Mouse (Mus musculus): ENCODE results near the gene Kcnma1. TPM values are rescaled to one million over a fixed set of nuclear protein-coding genes. Genes with fewer than 3 reads are reported as not detected.

The Kcnma1 gene
- total and polyA plus RNA-seq, 2 experiments, result 0.18 TPM; not detected in 1

DNA sequence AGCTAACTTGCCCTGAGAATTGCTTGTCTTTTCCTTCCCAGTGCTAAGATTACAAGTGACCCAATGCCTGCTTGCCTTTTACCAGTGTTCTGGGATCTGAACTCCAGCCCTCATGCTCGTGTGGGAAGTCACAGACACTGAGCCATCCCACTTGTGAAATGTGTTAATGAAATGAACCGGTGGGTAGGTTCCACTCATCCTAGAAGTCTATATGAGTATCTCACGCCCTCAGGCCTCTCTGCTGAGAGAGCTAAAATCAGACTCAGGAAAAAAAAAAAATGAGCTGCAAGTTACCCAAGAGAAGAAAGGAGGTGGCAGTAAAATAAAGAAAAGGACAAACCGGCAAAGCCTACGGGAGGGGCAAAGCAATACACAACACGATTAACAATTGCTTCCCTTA, 295.6 kb downstream of the Kcnma1 start:
- H3K4me1 ChIP-seq (ENCODE audit: control insufficient read depth, insufficient read depth, low read length), result no peaks in the 10 kb centered on the region
- H3K36me3 ChIP-seq (ENCODE audit: control insufficient read depth, insufficient read depth, low read length), result no peaks in the 10 kb centered on the region
- H3K79me2 ChIP-seq (ENCODE audit: control insufficient read depth, insufficient read depth, low read length), result no peaks in the 10 kb centered on the region
- H3K27ac ChIP-seq (replicated peaks; ENCODE audit: insufficient read depth, low read depth, low read length), result no peak overlapping the region
- WGBS, result 74% methylated on average over 6 of the region's 6 CpGs
- TF ChIP-seq POLR2A (IDR thresholded peaks at IDR 0.05; ENCODE audit: extremely low read depth, insufficient read depth, low read length) (no peak), CTCF (IDR thresholded peaks at IDR 0.05; ENCODE audit: low read depth, low read length) (no peak)
- no peaks in the 10 kb centered on the region for H3K27me3 ChIP-seq (ENCODE audit: control insufficient read depth, insufficient read depth, low read length)
- H3K4me3 ChIP-seq (ENCODE audit: insufficient read depth, low read depth, low read length), result no peak overlapping the region
- H3K9ac ChIP-seq (ENCODE audit: low read depth, low read length), result no peak overlapping the region
- no peak for DNase-seq (ENCODE audit: extremely low read depth, low read depth, low spot score)

- Histone ChIP-seq H3K27ac (replicated peaks; ENCODE audit: insufficient read depth, low read depth, low read length) (no peak overlapping the region), H3K9ac (ENCODE audit: low read depth, low read length) (no peak overlapping the region), H3K4me1 (ENCODE audit: control insufficient read depth, insufficient read depth, low read length) (no peaks in the 10 kb centered on the region), H3K79me2 (ENCODE audit: control insufficient read depth, insufficient read depth, low read length) (no peaks in the 10 kb centered on the region), H3K36me3 (ENCODE audit: control insufficient read depth, insufficient read depth, low read length) (no peaks in the 10 kb centered on the region), H3K4me3 (ENCODE audit: insufficient read depth, low read depth, low read length) (no peak overlapping the region), H3K27me3 (ENCODE audit: control insufficient read depth, insufficient read depth, low read length) (no peaks in the 10 kb centered on the region)
- 88% methylated on average over 7 of the region's 7 CpGs for WGBS
- no peak for DNase-seq (ENCODE audit: extremely low read depth, low read depth, low spot score)
- TF ChIP-seq POLR2A (IDR thresholded peaks at IDR 0.05; ENCODE audit: extremely low read depth, insufficient read depth, low read length) (no peak), CTCF (IDR thresholded peaks at IDR 0.05; ENCODE audit: low read depth, low read length) (no peak)
Measured at GRCm38 (mm10) chr14:23714396-23715131, 299.7 kb downstream of the Kcnma1 start.

DNA sequence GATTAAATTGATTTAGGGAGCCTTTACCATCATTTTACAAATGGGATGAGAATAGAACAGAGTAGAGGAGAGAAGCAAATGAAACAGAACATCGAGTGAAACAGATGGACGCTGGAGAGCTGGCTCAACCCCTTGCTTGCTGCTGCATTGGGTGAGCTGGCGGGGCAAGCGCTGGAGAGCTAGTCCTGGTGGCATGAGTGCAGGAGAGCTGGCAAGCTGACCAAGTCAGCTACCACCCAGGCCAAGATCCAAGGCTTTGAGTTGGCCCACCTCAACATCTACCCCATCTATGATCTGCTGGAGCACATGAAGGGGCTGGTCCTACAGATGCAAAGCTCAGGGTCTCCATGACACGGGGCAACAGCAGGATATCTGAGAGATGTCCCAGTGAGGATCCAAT, 301.4 kb downstream of the Kcnma1 start:
- Histone ChIP-seq H3K27ac (replicated peaks; ENCODE audit: insufficient read depth, low read depth, low read length) (no peak overlapping the region), H3K4me3 (ENCODE audit: insufficient read depth, low read depth, low read length) (no peak overlapping the region), H3K27me3 (ENCODE audit: control insufficient read depth, insufficient read depth, low read length) (no peaks in the 10 kb centered on the region), H3K9ac (ENCODE audit: low read depth, low read length) (no peak overlapping the region), H3K4me1 (ENCODE audit: control insufficient read depth, insufficient read depth, low read length) (no peaks in the 10 kb centered on the region), H3K36me3 (ENCODE audit: control insufficient read depth, insufficient read depth, low read length) (no peaks in the 10 kb centered on the region), H3K79me2 (ENCODE audit: control insufficient read depth, insufficient read depth, low read length) (no peaks in the 10 kb centered on the region)
- TF ChIP-seq CTCF (IDR thresholded peaks at IDR 0.05; ENCODE audit: low read depth, low read length) (no peak), POLR2A (IDR thresholded peaks at IDR 0.05; ENCODE audit: extremely low read depth, insufficient read depth, low read length) (no peak)
- 80% methylated on average over 5 of the region's 5 CpGs for WGBS
- DNase-seq (ENCODE audit: extremely low read depth, low read depth, low spot score), result no peak

GRCm38 (mm10) chr14:23710954-23711353, 303.3 kb downstream of the Kcnma1 start:
- H3K27ac ChIP-seq (replicated peaks; ENCODE audit: insufficient read depth, low read depth, low read length), result no peak overlapping the region
- no peak overlapping the region for H3K9ac ChIP-seq (ENCODE audit: low read depth, low read length)
- no peaks in the 10 kb centered on the region for H3K36me3 ChIP-seq (ENCODE audit: control insufficient read depth, insufficient read depth, low read length)
- no peaks in the 10 kb centered on the region for H3K4me1 ChIP-seq (ENCODE audit: control insufficient read depth, insufficient read depth, low read length)
- no peak for DNase-seq (ENCODE audit: extremely low read depth, low read depth, low spot score)
- no peak overlapping the region for H3K4me3 ChIP-seq (ENCODE audit: insufficient read depth, low read depth, low read length)
- H3K79me2 ChIP-seq (ENCODE audit: control insufficient read depth, insufficient read depth, low read length), result no peaks in the 10 kb centered on the region
- WGBS, result 82% methylated on average over 7 of the region's 7 CpGs
- no peak for TF ChIP-seq CTCF (IDR thresholded peaks at IDR 0.05; ENCODE audit: low read depth, low read length)
- TF ChIP-seq POLR2A (IDR thresholded peaks at IDR 0.05; ENCODE audit: extremely low read depth, insufficient read depth, low read length), result no peak
- no peaks in the 10 kb centered on the region for H3K27me3 ChIP-seq (ENCODE audit: control insufficient read depth, insufficient read depth, low read length)

- no peak for TF ChIP-seq CTCF (IDR thresholded peaks at IDR 0.05; ENCODE audit: low read depth, low read length)
- no peak overlapping the region for H3K4me3 ChIP-seq (ENCODE audit: insufficient read depth, low read depth, low read length)
- no peak for DNase-seq (ENCODE audit: extremely low read depth, low read depth, low spot score)
- WGBS, result 86% methylated on average over 10 of the region's 10 CpGs
- H3K79me2 ChIP-seq (ENCODE audit: control insufficient read depth, insufficient read depth, low read length), result no peaks in the 10 kb centered on the region
- H3K4me1 ChIP-seq (ENCODE audit: control insufficient read depth, insufficient read depth, low read length), result no peaks in the 10 kb centered on the region
- H3K9ac ChIP-seq (ENCODE audit: low read depth, low read length), result no peak overlapping the region
- H3K27ac ChIP-seq (replicated peaks; ENCODE audit: insufficient read depth, low read depth, low read length), result no peak overlapping the region
- no peaks in the 10 kb centered on the region for H3K36me3 ChIP-seq (ENCODE audit: control insufficient read depth, insufficient read depth, low read length)
- no peaks in the 10 kb centered on the region for H3K27me3 ChIP-seq (ENCODE audit: control insufficient read depth, insufficient read depth, low read length)
Measured at GRCm38 (mm10) chr14:23706837-23707236, 307.5 kb downstream of the Kcnma1 start.

GRCm38 (mm10) chr14:23705647-23706046, 308.6 kb downstream of the Kcnma1 start:
- no peaks in the 10 kb centered on the region for H3K79me2 ChIP-seq (ENCODE audit: control insufficient read depth, insufficient read depth, low read length)
- H3K4me3 ChIP-seq (ENCODE audit: insufficient read depth, low read depth, low read length), result no peak overlapping the region
- no peak for DNase-seq (ENCODE audit: extremely low read depth, low read depth, low spot score)
- H3K9ac ChIP-seq (ENCODE audit: low read depth, low read length), result no peak overlapping the region
- 69% methylated on average over 3 of the region's 3 CpGs for WGBS
- TF ChIP-seq CTCF (IDR thresholded peaks at IDR 0.05; ENCODE audit: low read depth, low read length) (no peak), POLR2A (IDR thresholded peaks at IDR 0.05; ENCODE audit: extremely low read depth, insufficient read depth, low read length) (no peak)
- no peaks in the 10 kb centered on the region for H3K36me3 ChIP-seq (ENCODE audit: control insufficient read depth, insufficient read depth, low read length)
- H3K27me3 ChIP-seq (ENCODE audit: control insufficient read depth, insufficient read depth, low read length), result no peaks in the 10 kb centered on the region
- H3K4me1 ChIP-seq (ENCODE audit: control insufficient read depth, insufficient read depth, low read length), result no peaks in the 10 kb centered on the region
- no peak overlapping the region for H3K27ac ChIP-seq (replicated peaks; ENCODE audit: insufficient read depth, low read depth, low read length)

Measured in liver, adult 2 months (tissue).